Mouse (Mus musculus) forebrain, embryonic 14.5 days (tissue): ENCODE results near the gene Ccdc57. TPM values are rescaled to one million over a fixed set of nuclear protein-coding genes. Genes with fewer than 3 reads are reported as not detected.

Experiments used
- ATAC-seq: fragments of 200-750 bp; cut with Nextera tagmentation; 2 replicates; pipeline ENCODE4 v1.8.0; 2017; ENCODE audit warnings: mild to moderate bottlenecking, moderate library complexity
- DNase-seq: peaks from one replicate; pipeline ENCODE4 v3.0.0-alpha.2; 2015; ENCODE audit warnings: low spot score
- H3K27ac ChIP-seq: fragments of 300-500 bp; sonication (generic); 2 replicates; pipeline ENCODE4 v1.5.1; 2014; ENCODE audit warnings: low read depth, mild to moderate bottlenecking, control low read depth, low read length, moderate library complexity
- H3K27me3 ChIP-seq: fragments of 300-500 bp; sonication (generic); replicated peaks from 2 replicates; pipeline ENCODE4 v1.6.1; 2014; ENCODE audit warnings: low read length, control low read depth, mixed read lengths; ENCODE audit not compliant: control insufficient read depth, insufficient read depth
- H3K36me3 ChIP-seq: fragments of 300-500 bp; sonication (generic); 2 replicates; pipeline ENCODE4 v1.6.1; 2014; ENCODE audit warnings: low read length, control low read depth; ENCODE audit not compliant: control insufficient read depth, insufficient read depth
- H3K4me1 ChIP-seq: fragments of 300-500 bp; sonication (generic); 2 replicates; pipeline ENCODE4 v1.6.1; 2014; ENCODE audit warnings: antibody characterized with exemption, low read length, control low read depth; ENCODE audit not compliant: control insufficient read depth, insufficient read depth
- H3K4me2 ChIP-seq: fragments of 300-500 bp; sonication (generic); 2 replicates; pipeline ENCODE4 v1.6.1; 2014; ENCODE audit warnings: mild to moderate bottlenecking, control low read depth, low read length
- H3K4me3 ChIP-seq: fragments of 300-500 bp; sonication (generic); 2 replicates; pipeline ENCODE4 v1.5.1; 2014; ENCODE audit warnings: low read depth, low read length, control low read depth
- H3K9ac ChIP-seq: fragments of 300-500 bp; sonication (generic); 2 replicates; pipeline ENCODE4 v1.6.1; 2014; ENCODE audit warnings: mild to moderate bottlenecking, low read length, control low read depth, moderate library complexity
- H3K9me3 ChIP-seq: fragments of 300-500 bp; sonication (generic); replicated peaks from 2 replicates; pipeline ENCODE4 v1.6.1; 2016; ENCODE audit warnings: low read length, control low read depth, mixed read lengths; ENCODE audit not compliant: control insufficient read depth
- WGBS: fragments of 180-500 bp; shearing (Covaris S2); extraction: QIAGEN DNeasy Blood & Tissue Kit; methylation state at CpG from one replicate; pipeline ENCODE4 v1.1.7; 2014; 5-methylcytosine and 5-hydroxymethylcytosine counted together
- polyA plus RNA-seq: library from polyadenylated mRNA; unstranded; fragments of >200 nt; fragmentation: Nextera tagmentation; extraction: Ambion mirVana; gene quantifications from 2 replicates; pipeline ENCODE4 v1.2.1, GENCODE M21; 2014

Gene Ccdc57
- polyA plus RNA-seq, 1 experiment from 2014 or later: 5.0 TPM

DNA sequence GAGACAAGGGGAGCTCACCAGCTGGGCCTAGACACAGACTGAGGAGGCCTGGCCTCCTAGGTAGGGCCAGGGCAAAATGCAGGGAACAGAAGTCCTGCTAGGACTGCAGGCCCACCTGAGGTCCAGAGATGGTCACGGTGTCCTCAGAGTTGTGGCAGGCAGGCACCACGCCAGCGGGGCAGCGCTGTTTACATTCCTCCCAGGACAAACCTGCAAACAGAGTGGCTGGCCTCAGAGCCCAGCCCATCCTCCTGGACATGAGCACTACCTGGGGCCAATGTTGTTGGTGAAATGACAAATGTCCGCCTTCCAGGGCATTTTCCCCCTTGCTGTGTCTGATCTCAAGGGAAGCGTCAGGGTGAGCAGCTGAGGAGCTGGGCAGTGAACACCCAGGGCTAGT, 115.3 kb downstream of the Ccdc57 start:
- DNase-seq (no peak), ATAC-seq (no peak)
- Histone ChIP-seq H3K4me3 (no peak overlapping the region), H3K27ac (no peak overlapping the region), H3K27me3 (no peaks in the 10 kb centered on the region), H3K9me3 (no peaks in the 10 kb centered on the region), H3K36me3 (peaks cover 100% of the 10 kb centered on the region), H3K4me1 (peaks cover 13% of the 10 kb centered on the region), H3K9ac (no peak overlapping the region), H3K4me2 (no peak overlapping the region)
- 96% methylated on average over 6 of the region's 6 CpGs for WGBS

DNA sequence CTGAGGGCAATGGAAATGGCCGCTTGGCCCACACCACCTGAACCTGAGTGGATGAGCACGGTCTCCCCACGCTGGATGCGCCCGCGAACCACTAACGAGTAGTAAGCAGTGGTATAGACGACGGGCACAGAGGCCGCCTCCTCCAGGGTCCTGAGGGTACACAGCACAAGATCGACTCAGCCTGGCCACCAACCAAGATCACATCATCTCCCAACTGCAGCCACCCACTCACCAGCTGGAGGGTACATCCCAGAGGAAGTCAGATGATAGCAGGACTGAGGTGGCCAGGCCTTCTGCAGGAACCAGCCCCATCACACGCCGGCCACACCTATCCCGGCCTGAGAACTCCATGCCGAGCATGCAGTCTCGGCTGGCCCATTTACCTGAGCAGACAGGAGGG, 120.6 kb downstream of the Ccdc57 start:
- Histone ChIP-seq H3K27ac (no peak overlapping the region), H3K4me1 (no peaks in the 10 kb centered on the region), H3K27me3 (no peaks in the 10 kb centered on the region), H3K9me3 (no peaks in the 10 kb centered on the region), H3K9ac (no peak overlapping the region), H3K4me3 (no peak overlapping the region), H3K36me3 (peaks cover 100% of the 10 kb centered on the region), H3K4me2 (no peak overlapping the region)
- ATAC-seq: no peak
- no peak for DNase-seq
- WGBS: 91% methylated on average over 16 of the region's 16 CpGs

DNA sequence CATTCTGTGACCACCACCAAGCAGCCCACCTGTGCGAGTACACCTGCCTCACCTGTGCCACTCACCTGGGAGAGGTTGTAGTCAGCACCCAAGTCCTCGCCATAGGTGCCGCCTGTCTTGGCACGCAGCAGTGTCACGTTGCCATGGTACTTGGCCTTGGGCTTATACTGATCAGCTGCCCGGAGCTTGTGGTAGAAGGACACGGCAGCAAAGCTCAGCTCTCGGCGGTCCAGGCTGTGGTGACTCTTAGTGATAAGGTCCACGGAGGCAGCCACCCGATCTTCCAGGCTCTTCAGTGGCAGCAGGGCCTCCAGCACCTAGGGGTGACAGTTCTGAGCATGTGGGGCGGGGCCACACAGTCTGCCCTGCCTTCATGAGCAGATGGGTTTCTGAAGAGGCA, 124.7 kb downstream of the Ccdc57 start:
- no peak overlapping the region for H3K4me2 ChIP-seq
- H3K4me1 ChIP-seq: no peaks in the 10 kb centered on the region
- no peaks in the 10 kb centered on the region for H3K27me3 ChIP-seq
- ATAC-seq: no peak
- no peak overlapping the region for H3K9ac ChIP-seq
- H3K4me3 ChIP-seq: no peak overlapping the region
- WGBS: 92% methylated on average over 12 of the region's 12 CpGs
- DNase-seq: no peak
- H3K36me3 ChIP-seq: peaks cover 78% of the 10 kb centered on the region
- H3K27ac ChIP-seq: no peak overlapping the region
- H3K9me3 ChIP-seq: no peaks in the 10 kb centered on the region

DNA sequence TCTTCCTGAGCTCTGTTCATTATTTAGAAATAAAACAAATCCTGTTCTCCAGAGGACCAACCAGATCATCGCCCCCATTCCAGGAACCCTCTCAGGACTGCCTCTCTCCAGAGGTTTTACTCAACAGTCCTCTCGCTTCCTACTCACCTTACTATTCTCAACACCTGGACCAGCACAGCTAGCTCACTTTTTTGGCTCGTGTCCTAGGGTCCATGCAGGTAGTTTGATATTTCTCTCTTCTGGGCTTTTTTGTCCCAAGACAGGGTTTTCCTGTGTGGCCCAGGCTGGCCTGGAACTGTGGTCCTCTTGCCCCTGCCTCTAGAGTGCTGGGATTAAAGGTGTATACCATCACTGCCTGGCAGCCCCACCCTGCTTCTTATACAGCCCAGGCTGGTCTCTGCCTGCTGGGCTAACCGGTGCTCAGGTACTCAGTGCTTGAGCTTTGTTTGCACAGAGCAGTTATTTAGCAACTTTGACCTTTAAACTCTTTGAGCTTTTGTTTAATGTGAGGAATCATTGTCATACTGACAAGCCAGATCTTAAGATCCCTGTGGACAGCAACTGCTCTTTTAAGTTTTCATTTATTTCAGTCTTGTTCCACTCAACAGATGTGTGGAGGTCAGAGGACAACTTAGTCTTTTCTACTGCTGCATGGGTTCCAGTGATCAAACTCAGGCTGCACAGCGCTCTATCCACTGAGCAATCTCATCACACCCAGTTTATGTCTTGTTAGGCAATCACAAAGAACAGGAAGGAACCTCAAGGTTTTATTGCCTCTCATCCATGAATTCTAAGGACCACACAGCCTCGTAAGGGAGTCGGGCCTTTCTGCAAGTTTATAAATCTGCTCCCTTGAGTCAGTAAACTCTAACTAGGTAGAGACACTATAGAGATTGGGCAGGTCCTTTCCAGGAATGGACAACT, 127.0 kb downstream of the Ccdc57 start:
- Histone ChIP-seq H3K9ac (no peak overlapping the region), H3K27ac (no peak overlapping the region), H3K9me3 (no peaks in the 10 kb centered on the region), H3K4me3 (no peak overlapping the region), H3K36me3 (peaks cover 54% of the 10 kb centered on the region), H3K27me3 (no peaks in the 10 kb centered on the region), H3K4me1 (no peaks in the 10 kb centered on the region), H3K4me2 (no peak overlapping the region)
- WGBS: 89% methylated on average over 7 of the region's 7 CpGs
- no peak for ATAC-seq
- no peak for DNase-seq

DNA sequence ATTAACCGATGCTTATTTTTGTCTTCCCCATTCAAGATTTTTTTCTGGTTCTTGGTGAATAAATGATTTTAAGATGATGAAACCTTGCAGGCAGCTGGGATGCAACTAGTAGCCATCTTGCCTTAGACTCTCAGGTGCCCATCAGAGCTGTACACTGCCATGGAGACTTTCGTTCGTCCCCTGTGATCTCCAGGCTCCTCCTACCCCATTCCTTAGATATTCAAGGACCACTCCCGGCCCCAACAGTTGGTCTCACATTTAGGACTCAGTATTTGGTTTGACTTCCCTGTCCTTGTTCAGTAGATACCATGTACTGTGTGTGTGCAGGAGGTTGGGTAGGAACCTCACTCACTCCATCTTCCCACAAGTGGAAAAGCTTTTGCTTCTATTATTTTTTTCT, 127.9 kb downstream of the Ccdc57 start:
- Histone ChIP-seq H3K36me3 (peaks cover 46% of the 10 kb centered on the region), H3K4me3 (no peak overlapping the region), H3K9me3 (no peaks in the 10 kb centered on the region), H3K27me3 (no peaks in the 10 kb centered on the region), H3K9ac (no peak overlapping the region), H3K27ac (no peak overlapping the region), H3K4me1 (no peaks in the 10 kb centered on the region), H3K4me2 (no peak overlapping the region)
- 74% methylated on average over 4 of the region's 4 CpGs for WGBS
- ATAC-seq (no peak), DNase-seq (no peak)

DNA sequence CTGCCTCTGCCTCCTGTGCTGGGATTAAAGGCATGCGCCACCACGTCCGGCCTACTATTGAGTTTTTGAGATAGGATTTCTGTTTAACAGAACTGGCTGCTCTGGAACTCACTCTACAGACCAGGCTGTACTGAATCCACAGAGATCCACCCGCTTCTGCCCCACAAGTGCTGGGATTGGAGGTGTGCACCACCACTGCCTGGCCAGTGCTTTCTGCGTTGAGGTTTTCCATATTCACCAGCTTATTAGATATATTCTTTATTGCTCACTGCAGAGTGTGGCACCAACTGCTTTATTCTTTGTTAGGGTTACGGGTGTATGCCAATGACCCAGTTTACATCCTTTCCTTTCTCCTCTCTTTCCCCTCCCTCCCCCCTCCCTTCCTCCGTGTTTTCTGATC, 128.4 kb downstream of the Ccdc57 start:
- WGBS: 84% methylated on average over 7 of the region's 7 CpGs
- Histone ChIP-seq H3K4me3 (no peak overlapping the region), H3K9ac (no peak overlapping the region), H3K9me3 (no peaks in the 10 kb centered on the region), H3K36me3 (peaks cover 41% of the 10 kb centered on the region), H3K4me2 (no peak overlapping the region), H3K27ac (no peak overlapping the region), H3K27me3 (no peaks in the 10 kb centered on the region), H3K4me1 (no peaks in the 10 kb centered on the region)
- DNase-seq: no peak
- no peak for ATAC-seq

DNA sequence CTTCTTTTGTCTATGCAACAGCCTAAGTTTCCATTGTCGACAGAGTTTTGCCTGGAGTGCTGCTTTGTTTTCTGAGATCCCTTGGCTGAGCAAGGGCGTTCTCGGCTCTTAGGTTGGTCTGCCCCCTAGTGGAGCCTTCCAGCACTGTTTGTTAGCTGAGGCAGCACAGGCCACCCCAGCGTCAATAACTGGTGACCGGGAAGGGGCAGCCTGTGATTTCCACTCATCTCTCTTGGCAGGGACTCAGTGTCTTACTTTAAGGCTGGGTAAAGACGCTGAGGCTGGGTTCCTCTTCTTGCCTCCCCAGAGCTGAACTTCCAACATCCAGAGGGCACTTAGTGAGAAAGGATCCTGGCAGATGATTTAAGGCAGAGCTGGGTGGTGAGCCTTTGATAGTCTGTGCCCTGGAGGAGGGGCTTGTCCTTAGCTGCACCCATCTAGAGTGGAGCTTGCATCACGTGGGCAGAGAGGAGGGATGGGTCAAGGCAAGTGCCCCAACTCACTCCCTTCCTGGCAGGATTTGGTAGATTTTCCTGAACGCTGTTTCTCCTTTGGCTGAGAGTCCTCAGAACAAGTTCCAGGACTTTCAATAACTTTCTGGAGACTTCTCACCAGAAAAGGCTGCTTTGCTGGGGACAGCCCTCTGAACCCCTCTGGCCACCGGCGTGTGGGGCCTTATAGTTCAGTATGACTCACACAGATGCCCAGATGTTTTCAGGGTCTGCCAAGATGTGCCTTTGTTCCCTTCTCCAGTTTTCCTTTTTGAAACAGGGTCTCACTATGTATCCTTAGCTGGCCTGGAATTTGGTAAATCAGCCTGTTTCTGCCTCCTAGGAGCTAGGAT, 132.4 kb downstream of the Ccdc57 start:
- WGBS: 12% methylated on average over 10 of the region's 10 CpGs
- Histone ChIP-seq H3K9me3 (no peaks in the 10 kb centered on the region), H3K36me3 (peaks cover under 1% of the 10 kb centered on the region; the same call in 1 of the 2 replicates), H3K4me2 (0 out of 2 replicates have a peak overlapping the region, but pooled peaks have one; percentile 24), H3K9ac (peak overlapping the region; percentile 18; the same call in 1 of the 2 replicates), H3K4me1 (peaks cover 6% of the 10 kb centered on the region), H3K27me3 (no peaks in the 10 kb centered on the region), H3K4me3 (no peak overlapping the region), H3K27ac (no peak overlapping the region)
- DNase-seq: peak; percentile 90
- ATAC-seq: peak; percentile 59

DNA sequence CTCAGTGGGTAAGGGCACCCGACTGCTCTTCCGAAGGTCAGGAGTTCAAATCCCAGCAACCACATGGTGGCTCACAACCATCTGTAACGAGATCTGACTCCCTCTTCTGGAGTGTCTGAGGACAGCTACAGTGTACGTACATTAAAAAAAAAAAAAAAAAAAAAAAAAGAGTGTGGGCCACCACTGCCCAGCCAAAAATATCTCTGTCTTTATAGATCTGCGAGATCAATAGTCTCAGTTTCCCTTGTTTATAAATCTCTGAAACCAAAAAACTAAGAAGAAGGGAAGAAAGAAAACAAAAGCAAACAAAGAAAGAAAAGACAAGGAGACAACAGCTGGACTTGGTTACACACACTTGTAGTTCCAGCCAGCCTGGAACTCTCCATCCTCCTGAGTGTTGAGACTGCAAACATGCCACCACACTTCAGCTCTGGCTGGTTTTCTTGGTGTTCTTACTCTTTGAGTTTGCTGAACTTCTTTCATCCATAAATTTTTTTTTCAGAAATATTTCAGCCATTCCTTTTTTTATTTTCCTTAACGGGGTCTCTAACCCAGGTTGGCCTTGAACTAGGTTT, 133.3 kb downstream of the Ccdc57 start:
- H3K27ac ChIP-seq: no peak overlapping the region
- 75% methylated on average over 5 of the region's 6 CpGs for WGBS
- H3K4me1 ChIP-seq: peaks cover 8% of the 10 kb centered on the region
- 0 out of 2 replicates have a peak, but pooled peaks cover 1% of the 10 kb centered on the region for H3K36me3 ChIP-seq
- no peak overlapping the region for H3K4me3 ChIP-seq
- H3K9ac ChIP-seq: no peak overlapping the region
- H3K4me2 ChIP-seq: 0 out of 2 replicates have a peak overlapping the region, but pooled peaks have one; percentile 24
- no peaks in the 10 kb centered on the region for H3K9me3 ChIP-seq
- no peak for ATAC-seq
- no peaks in the 10 kb centered on the region for H3K27me3 ChIP-seq
- no peak for DNase-seq
